Mouse (Mus musculus): ENCODE data around the gene Suclg2. TPM values are rescaled to one million over a fixed set of nuclear protein-coding genes. Genes with fewer than 3 reads are reported as not detected.

The Suclg2 gene
- polyA plus RNA-seq, 1 experiment from 2014 or later, result 57.5 TPM

GRCm38 (mm10) chr6:95668629-95669334 lies 49.8 kb downstream of the Suclg2 start:
- Histone ChIP-seq H3K27ac (replicated peaks; ENCODE audit: low read depth, low read length) (no peak overlapping the region), H3K4me3 (ENCODE audit: low read depth, low read length) (no peak overlapping the region), H3K4me2 (ENCODE audit: low read depth, low read length) (no peak overlapping the region), H3K36me3 (ENCODE audit: control insufficient read depth, insufficient read depth, low read length) (peaks cover 8% of the 10 kb centered on the region; the same call in 1 of the 2 replicates), H3K27me3 (replicated peaks; ENCODE audit: control insufficient read depth, insufficient read depth, low read length) (no peaks in the 10 kb centered on the region), H3K9ac (ENCODE audit: low read depth, low read length) (no peak overlapping the region), H3K9me3 (ENCODE audit: control insufficient read depth, low read length) (0 out of 2 replicates have a peak, but pooled peaks cover 7% of the 10 kb centered on the region), H3K4me1 (ENCODE audit: control insufficient read depth, insufficient read depth, low read length) (no peaks in the 10 kb centered on the region)
- DNase-seq (ENCODE audit: low spot score) (no peak), ATAC-seq (ENCODE audit: low read depth) (no peak)
- WGBS, result 88% methylated on average over 6 of the region's 6 CpGs

DNA sequence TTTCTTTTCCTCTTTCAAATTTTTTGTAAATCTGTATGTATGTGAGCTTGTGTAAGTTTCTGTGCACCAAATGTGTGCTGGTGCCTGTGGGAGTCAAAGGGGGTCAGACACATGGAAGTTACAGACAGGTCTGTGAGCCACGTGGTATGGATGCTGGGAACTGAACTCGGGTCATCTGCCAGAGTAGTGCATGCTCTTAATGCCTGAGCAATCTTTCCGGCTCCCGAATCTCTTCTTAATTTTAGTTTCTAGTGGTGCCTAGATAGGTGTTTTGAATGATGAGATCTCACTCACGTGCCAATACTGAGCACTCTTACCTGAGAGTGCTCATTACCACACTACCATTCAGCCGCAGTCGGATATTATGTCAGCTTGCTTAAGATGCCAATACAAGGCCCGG lies 60.9 kb downstream of the Suclg2 start:
- no peaks in the 10 kb centered on the region for H3K9me3 ChIP-seq (ENCODE audit: control insufficient read depth, low read length)
- H3K27me3 ChIP-seq (replicated peaks; ENCODE audit: control insufficient read depth, insufficient read depth, low read length), result no peaks in the 10 kb centered on the region
- ATAC-seq (ENCODE audit: low read depth) (no peak), DNase-seq (ENCODE audit: low spot score) (no peak)
- no peak overlapping the region for H3K4me2 ChIP-seq (ENCODE audit: low read depth, low read length)
- no peak overlapping the region for H3K27ac ChIP-seq (replicated peaks; ENCODE audit: low read depth, low read length)
- H3K4me1 ChIP-seq (ENCODE audit: control insufficient read depth, insufficient read depth, low read length), result no peaks in the 10 kb centered on the region
- H3K4me3 ChIP-seq (ENCODE audit: low read depth, low read length), result no peak overlapping the region
- H3K9ac ChIP-seq (ENCODE audit: low read depth, low read length), result no peak overlapping the region
- 0 out of 2 replicates have a peak, but pooled peaks cover 5% of the 10 kb centered on the region for H3K36me3 ChIP-seq (ENCODE audit: control insufficient read depth, insufficient read depth, low read length)
- WGBS, result 91% methylated on average over 8 of the region's 8 CpGs

- 92% methylated on average over 3 of the region's 3 CpGs for WGBS
- no peak overlapping the region for H3K4me3 ChIP-seq (ENCODE audit: low read depth, low read length)
- peaks cover 10% of the 10 kb centered on the region for H3K4me1 ChIP-seq (ENCODE audit: control insufficient read depth, insufficient read depth, low read length)
- H3K9me3 ChIP-seq (ENCODE audit: control insufficient read depth, low read length), result no peaks in the 10 kb centered on the region
- H3K27me3 ChIP-seq (replicated peaks; ENCODE audit: control insufficient read depth, insufficient read depth, low read length), result no peaks in the 10 kb centered on the region
- H3K36me3 ChIP-seq (ENCODE audit: control insufficient read depth, insufficient read depth, low read length), result 0 out of 2 replicates have a peak, but pooled peaks cover 5% of the 10 kb centered on the region
- H3K9ac ChIP-seq (ENCODE audit: low read depth, low read length), result no peak overlapping the region
- no peak for ATAC-seq (ENCODE audit: low read depth)
- no peak for DNase-seq (ENCODE audit: low spot score)
- H3K27ac ChIP-seq (replicated peaks; ENCODE audit: low read depth, low read length), result no peak overlapping the region
- no peak overlapping the region for H3K4me2 ChIP-seq (ENCODE audit: low read depth, low read length)
Measured at GRCm38 (mm10) chr6:95653662-95654061, 64.9 kb downstream of the Suclg2 start.

DNA sequence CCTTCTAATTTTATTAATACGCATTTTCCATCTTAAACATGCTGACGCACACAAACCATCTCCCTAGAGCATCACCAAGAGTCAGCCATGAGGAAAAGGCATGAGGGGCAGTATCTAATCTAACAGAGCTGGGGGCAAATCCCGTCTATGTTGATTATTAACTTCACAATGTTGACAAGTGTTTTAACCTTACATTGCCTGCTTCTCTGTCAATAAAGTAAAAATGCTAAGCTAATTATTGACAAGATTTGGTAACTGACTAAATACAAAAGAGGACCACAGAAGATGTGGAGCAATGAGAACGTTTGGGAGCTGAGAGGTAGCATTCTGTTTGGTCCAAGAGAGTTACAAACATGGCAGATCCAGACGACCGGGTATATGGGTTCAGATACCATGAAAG lies 65.8 kb downstream of the Suclg2 start:
- 87% methylated on average over 6 of the region's 6 CpGs for WGBS
- Histone ChIP-seq H3K4me2 (ENCODE audit: low read depth, low read length) (no peak overlapping the region), H3K4me1 (ENCODE audit: control insufficient read depth, insufficient read depth, low read length) (peaks cover 10% of the 10 kb centered on the region), H3K4me3 (ENCODE audit: low read depth, low read length) (no peak overlapping the region), H3K9me3 (ENCODE audit: control insufficient read depth, low read length) (no peaks in the 10 kb centered on the region), H3K9ac (ENCODE audit: low read depth, low read length) (no peak overlapping the region), H3K36me3 (ENCODE audit: control insufficient read depth, insufficient read depth, low read length) (0 out of 2 replicates have a peak, but pooled peaks cover 5% of the 10 kb centered on the region), H3K27me3 (replicated peaks; ENCODE audit: control insufficient read depth, insufficient read depth, low read length) (no peaks in the 10 kb centered on the region), H3K27ac (replicated peaks; ENCODE audit: low read depth, low read length) (no peak overlapping the region)
- DNase-seq (ENCODE audit: low spot score) (no peak), ATAC-seq (ENCODE audit: low read depth) (no peak)

DNA sequence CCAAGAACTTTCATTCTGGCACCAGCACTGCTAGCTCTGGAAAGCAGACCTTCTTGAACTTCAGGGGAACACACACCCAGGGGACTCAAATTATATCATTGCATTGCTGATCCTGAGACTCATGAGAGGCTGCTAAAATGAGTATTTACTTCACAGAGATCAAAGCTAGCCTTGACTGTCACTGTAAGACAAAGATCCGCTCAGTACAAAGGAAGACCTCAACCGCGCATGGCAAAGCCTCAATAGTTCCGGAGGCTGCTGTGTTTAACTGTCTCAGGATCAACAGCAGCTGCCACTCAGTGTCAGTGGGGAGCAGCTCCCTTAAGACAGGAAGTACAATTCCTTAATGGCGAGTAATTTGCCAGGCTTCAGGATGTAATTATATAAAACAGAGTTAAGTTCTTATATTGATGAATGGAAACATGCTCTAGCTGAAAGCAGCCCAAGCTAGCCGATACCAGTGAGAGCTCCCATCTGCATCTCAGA lies 67.2 kb downstream of the Suclg2 start:
- ATAC-seq (ENCODE audit: low read depth) (peak; percentile 58), DNase-seq (ENCODE audit: low spot score) (peak; percentile 79)
- Histone ChIP-seq H3K27ac (replicated peaks; ENCODE audit: low read depth, low read length) (no peak overlapping the region), H3K4me2 (ENCODE audit: low read depth, low read length) (no peak overlapping the region), H3K9ac (ENCODE audit: low read depth, low read length) (no peak overlapping the region), H3K4me1 (ENCODE audit: control insufficient read depth, insufficient read depth, low read length) (peaks cover 10% of the 10 kb centered on the region), H3K9me3 (ENCODE audit: control insufficient read depth, low read length) (peaks cover 3% of the 10 kb centered on the region; the same call in 1 of the 2 replicates), H3K27me3 (replicated peaks; ENCODE audit: control insufficient read depth, insufficient read depth, low read length) (no peaks in the 10 kb centered on the region), H3K36me3 (ENCODE audit: control insufficient read depth, insufficient read depth, low read length) (0 out of 2 replicates have a peak, but pooled peaks cover 5% of the 10 kb centered on the region), H3K4me3 (ENCODE audit: low read depth, low read length) (no peak overlapping the region)
- 22% methylated on average over 6 of the region's 6 CpGs for WGBS

DNA sequence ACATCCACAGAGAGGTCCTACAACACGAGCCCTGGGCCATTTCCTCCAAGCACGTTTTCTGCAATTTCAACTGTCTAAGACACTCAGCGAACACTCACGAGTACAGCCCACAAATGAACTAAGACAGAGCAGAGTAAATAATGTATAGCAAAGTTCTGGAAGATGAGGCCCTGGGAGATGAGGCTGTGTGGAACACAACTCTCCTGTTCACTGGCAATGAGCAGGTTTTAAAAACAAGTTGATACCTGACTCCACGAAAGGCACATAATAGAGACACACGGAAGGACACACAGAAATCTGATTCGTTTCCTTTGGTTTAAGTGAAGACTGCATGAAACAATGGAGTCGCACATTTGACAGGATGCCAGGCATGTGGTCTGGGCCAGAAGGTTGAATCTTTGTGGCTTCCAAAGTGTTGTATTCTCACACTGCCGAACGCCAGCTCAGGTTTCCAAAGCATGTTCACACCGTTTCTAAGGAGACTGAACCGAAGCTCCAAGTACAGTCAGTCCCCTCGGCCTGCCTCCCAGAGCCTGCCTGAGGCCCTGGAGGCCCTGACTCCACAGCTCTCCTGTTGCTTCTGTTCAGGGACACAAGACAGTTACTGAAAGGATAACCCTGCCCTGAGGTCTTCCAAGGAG lies 68.4 kb downstream of the Suclg2 start:
- ATAC-seq (ENCODE audit: low read depth), result peak; percentile 81
- Histone ChIP-seq H3K27ac (replicated peaks; ENCODE audit: low read depth, low read length) (peak overlapping the region; percentile 30; the same call in 1 of the 2 replicates), H3K9ac (ENCODE audit: low read depth, low read length) (no peak overlapping the region), H3K27me3 (replicated peaks; ENCODE audit: control insufficient read depth, insufficient read depth, low read length) (no peaks in the 10 kb centered on the region), H3K36me3 (ENCODE audit: control insufficient read depth, insufficient read depth, low read length) (0 out of 2 replicates have a peak, but pooled peaks cover 5% of the 10 kb centered on the region), H3K9me3 (ENCODE audit: control insufficient read depth, low read length) (peaks cover 3% of the 10 kb centered on the region; the same call in 1 of the 2 replicates), H3K4me1 (ENCODE audit: control insufficient read depth, insufficient read depth, low read length) (peaks cover 10% of the 10 kb centered on the region), H3K4me2 (ENCODE audit: low read depth, low read length) (no peak overlapping the region), H3K4me3 (ENCODE audit: low read depth, low read length) (no peak overlapping the region)
- 24% methylated on average over 13 of the region's 13 CpGs for WGBS
- peak; percentile 87 for DNase-seq (ENCODE audit: low spot score)

DNA sequence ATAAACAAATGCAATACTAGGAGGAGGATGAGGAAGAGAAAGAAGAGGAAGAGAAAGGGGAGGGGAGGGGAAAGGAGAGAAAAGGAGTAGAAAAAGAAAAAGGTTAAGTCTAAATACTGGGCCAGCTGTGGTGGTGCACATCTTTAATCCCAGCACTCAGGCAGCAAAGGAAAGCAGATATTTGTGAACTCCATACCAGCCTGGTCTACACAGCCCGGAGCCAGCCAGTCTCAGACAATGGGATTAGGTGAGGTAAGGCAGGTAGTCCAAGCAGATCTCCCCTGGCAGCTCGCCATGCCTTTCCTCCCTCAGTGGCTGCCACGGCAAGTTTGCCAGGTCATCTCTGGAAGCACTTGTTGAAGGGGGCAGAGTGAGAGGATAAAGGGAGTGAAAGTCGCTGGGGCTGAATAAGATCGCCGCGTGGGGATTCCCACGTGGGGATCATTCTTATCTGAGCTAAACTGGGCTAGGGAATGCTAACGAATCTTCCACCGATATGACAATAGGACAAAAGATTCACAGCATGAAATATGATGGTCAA lies 69.4 kb downstream of the Suclg2 start:
- Histone ChIP-seq H3K4me2 (ENCODE audit: low read depth, low read length) (no peak overlapping the region), H3K36me3 (ENCODE audit: control insufficient read depth, insufficient read depth, low read length) (no peaks in the 10 kb centered on the region), H3K27me3 (replicated peaks; ENCODE audit: control insufficient read depth, insufficient read depth, low read length) (no peaks in the 10 kb centered on the region), H3K4me1 (ENCODE audit: control insufficient read depth, insufficient read depth, low read length) (peaks cover 10% of the 10 kb centered on the region), H3K9ac (ENCODE audit: low read depth, low read length) (no peak overlapping the region), H3K9me3 (ENCODE audit: control insufficient read depth, low read length) (peaks cover 3% of the 10 kb centered on the region; the same call in 1 of the 2 replicates), H3K27ac (replicated peaks; ENCODE audit: low read depth, low read length) (no peak overlapping the region), H3K4me3 (ENCODE audit: low read depth, low read length) (no peak overlapping the region)
- ATAC-seq (ENCODE audit: low read depth) (peak; percentile 70; the same call in 1 of the 2 replicates), DNase-seq (ENCODE audit: low spot score) (peak; percentile 45)
- WGBS, result 73% methylated on average over 10 of the region's 10 CpGs

DNA sequence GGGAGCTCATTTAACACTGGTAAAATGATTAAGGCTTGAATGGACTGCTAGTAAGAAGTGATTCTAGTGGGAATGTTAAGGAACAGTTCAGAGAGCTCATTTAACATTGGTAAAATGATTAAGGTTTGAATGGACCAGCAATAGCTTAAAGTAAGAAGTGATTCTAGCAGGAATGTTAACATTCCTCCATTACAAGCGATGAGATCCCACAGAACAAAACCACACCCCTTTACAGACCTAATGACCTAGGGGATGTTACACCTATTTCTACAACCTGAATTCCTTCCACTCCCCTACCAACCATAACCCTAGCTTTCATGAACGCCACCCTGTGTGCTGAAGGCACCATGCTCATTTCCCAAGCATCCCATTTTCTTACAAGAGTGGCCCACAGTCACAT lies 81.2 kb downstream of the Suclg2 start:
- no peaks in the 10 kb centered on the region for H3K9me3 ChIP-seq (ENCODE audit: control insufficient read depth, low read length)
- no peaks in the 10 kb centered on the region for H3K27me3 ChIP-seq (replicated peaks; ENCODE audit: control insufficient read depth, insufficient read depth, low read length)
- 0 out of 2 replicates have a peak, but pooled peaks cover 10% of the 10 kb centered on the region for H3K4me1 ChIP-seq (ENCODE audit: control insufficient read depth, insufficient read depth, low read length)
- no peak overlapping the region for H3K9ac ChIP-seq (ENCODE audit: low read depth, low read length)
- ATAC-seq (ENCODE audit: low read depth), result no peak
- DNase-seq (ENCODE audit: low spot score), result no peak
- no peak overlapping the region for H3K27ac ChIP-seq (replicated peaks; ENCODE audit: low read depth, low read length)
- no peaks in the 10 kb centered on the region for H3K36me3 ChIP-seq (ENCODE audit: control insufficient read depth, insufficient read depth, low read length)
- no peak overlapping the region for H3K4me3 ChIP-seq (ENCODE audit: low read depth, low read length)
- H3K4me2 ChIP-seq (ENCODE audit: low read depth, low read length), result no peak overlapping the region
- 82% methylated on average over 2 of the region's 2 CpGs for WGBS
